ENCODE assay signal across 8 mouse cellular contexts in genomic region chr13:48625433-48626184, GRCm38 (mm10). TPM values are rescaled to one million over a fixed set of nuclear protein-coding genes. Genes with fewer than 3 reads are reported as not detected.
DNase-seq lines count a peak whose midpoint lies in the region; ATAC-seq and TF ChIP-seq lines count a peak whose summit lies in the region.

TSS of gene Ptpdc1 (minus strand) at chr13:48625664.

- H3K27me3 ChIP-seq in ES-Bruce4 (ENCODE audit: control insufficient read depth, insufficient read depth, low read length, poor library complexity, severe bottlenecking): peaks cover 9% of the 10 kb centered on the region
- peaks cover 9% of the 10 kb centered on the region for H3K27me3 ChIP-seq in forebrain, embryonic 12.5 days
- no peaks in the 10 kb centered on the region for H3K27me3 ChIP-seq in heart, embryonic 16.5 days (ENCODE audit: control insufficient read depth, insufficient read depth, low read length)
- peaks cover 30% of the 10 kb centered on the region for H3K27me3 ChIP-seq in liver, embryonic 13.5 days
- H3K27me3 ChIP-seq in stomach, embryonic 14.5 days (ENCODE audit: control insufficient read depth, insufficient read depth, low read length): no peaks in the 10 kb centered on the region

- no peaks in the 10 kb centered on the region for H3K4me1 ChIP-seq in ES-Bruce4 (ENCODE audit: control insufficient read depth, insufficient read depth, low read length)
- peaks cover 10% of the 10 kb centered on the region for H3K4me1 ChIP-seq in forebrain, embryonic 12.5 days
- H3K4me1 ChIP-seq in heart, embryonic 16.5 days (ENCODE audit: control insufficient read depth, insufficient read depth, low read length): peaks cover 7% of the 10 kb centered on the region; the same call in 1 of the 2 replicates
- peaks cover 11% of the 10 kb centered on the region for H3K4me1 ChIP-seq in liver, embryonic 13.5 days (replicated peaks)
- H3K4me1 ChIP-seq in stomach, embryonic 14.5 days (ENCODE audit: control insufficient read depth, insufficient read depth, low read length): 0 out of 2 replicates have a peak, but pooled peaks cover 5% of the 10 kb centered on the region

- peak within 1 kb of the TSS; percentile 76 for H3K9ac ChIP-seq in ES-Bruce4 (ENCODE audit: low read depth, poor library complexity, severe bottlenecking)
- H3K9ac ChIP-seq in forebrain, embryonic 12.5 days: peak within 1 kb of the TSS; percentile 84
- H3K9ac ChIP-seq in heart, embryonic 16.5 days (ENCODE audit: low read length): peak within 1 kb of the TSS; percentile 93
- peak within 1 kb of the TSS; percentile 66 for H3K9ac ChIP-seq in liver, embryonic 13.5 days
- peak within 1 kb of the TSS; percentile 72 for H3K9ac ChIP-seq in stomach, embryonic 14.5 days (replicated peaks; ENCODE audit: low read depth, low read length)

- no peak for TF ChIP-seq POLR2A in ES-Bruce4 (IDR thresholded peaks at IDR 0.05; ENCODE audit: insufficient read depth, low read length)

- no peak for TF ChIP-seq CTCF in ES-Bruce4 (IDR thresholded peaks at IDR 0.05; ENCODE audit: low read depth, low read length)

- peaks cover 5% of the 10 kb centered on the region; the same call in 1 of the 2 replicates for H3K9me3 ChIP-seq in ES-Bruce4 (replicated peaks; ENCODE audit: control insufficient read depth, insufficient read depth, low read length, poor library complexity, severe bottlenecking)
- no peaks in the 10 kb centered on the region for H3K9me3 ChIP-seq in forebrain, embryonic 12.5 days
- no peaks in the 10 kb centered on the region for H3K9me3 ChIP-seq in heart, embryonic 16.5 days (replicated peaks; ENCODE audit: control insufficient read depth, low read length)
- H3K9me3 ChIP-seq in liver, embryonic 13.5 days (replicated peaks): no peaks in the 10 kb centered on the region
- no peaks in the 10 kb centered on the region for H3K9me3 ChIP-seq in stomach, embryonic 14.5 days (ENCODE audit: control insufficient read depth, low read depth, low read length)

- H3K36me3 ChIP-seq in ES-Bruce4 (ENCODE audit: control insufficient read depth, insufficient read depth, low read length, poor library complexity, severe bottlenecking): no peaks in the 10 kb centered on the region
- H3K36me3 ChIP-seq in forebrain, embryonic 12.5 days (replicated peaks): no peaks in the 10 kb centered on the region
- H3K36me3 ChIP-seq in heart, embryonic 16.5 days (ENCODE audit: control insufficient read depth, insufficient read depth): no peaks in the 10 kb centered on the region
- H3K36me3 ChIP-seq in liver, embryonic 13.5 days: no peaks in the 10 kb centered on the region
- no peaks in the 10 kb centered on the region for H3K36me3 ChIP-seq in stomach, embryonic 14.5 days (ENCODE audit: control insufficient read depth, insufficient read depth, low read length)

- ATAC-seq in cerebellum, adult (ENCODE audit: insufficient number of reproducible peaks, low FRiP score, low TSS enrichment): peak; percentile 100
- ATAC-seq in forebrain, embryonic 12.5 days (ENCODE audit: low FRiP score): peak; percentile 100
- peak; percentile 100 for ATAC-seq in heart, embryonic 16.5 days (replicated peaks; ENCODE audit: extremely low read depth, insufficient read depth, low FRiP score)
- ATAC-seq in liver, embryonic 13.5 days (ENCODE audit: low read depth): peak; percentile 98
- peak; percentile 100 for ATAC-seq in stomach, embryonic 14.5 days (ENCODE audit: insufficient number of reproducible peaks, insufficient read depth, low FRiP score, low read depth)

- no peak for TF ChIP-seq EP300 in ES-Bruce4 (IDR thresholded peaks at IDR 0.05; ENCODE audit: insufficient read depth, low read depth, low read length)

- WGBS in forebrain, embryonic 12.5 days: 3% methylated on average over 60 of the region's 76 CpGs
- WGBS in heart, embryonic 16.5 days: 2% methylated on average over 76 of the region's 76 CpGs
- 4% methylated on average over 75 of the region's 76 CpGs for WGBS in liver, embryonic 13.5 days (ENCODE audit: insufficient replicate concordance)
- under 1% methylated on average over 70 of the region's 76 CpGs for WGBS in stomach, embryonic 14.5 days

- peak within 1 kb of the TSS; percentile 80 for H3K4me2 ChIP-seq in forebrain, embryonic 12.5 days
- peak within 1 kb of the TSS; percentile 98 for H3K4me2 ChIP-seq in heart, embryonic 16.5 days (ENCODE audit: low read depth, low read length)
- H3K4me2 ChIP-seq in liver, embryonic 13.5 days: peak within 1 kb of the TSS; percentile 76
- H3K4me2 ChIP-seq in stomach, embryonic 14.5 days (replicated peaks; ENCODE audit: low read depth, low read length): peak within 1 kb of the TSS; percentile 68

- H3K27ac ChIP-seq in ES-Bruce4 (ENCODE audit: insufficient read depth, low read length): no peak within 1 kb of the TSS
- H3K27ac ChIP-seq in forebrain, embryonic 12.5 days: peak within 1 kb of the TSS; percentile 86
- H3K27ac ChIP-seq in heart, embryonic 16.5 days (ENCODE audit: low read length): peak within 1 kb of the TSS; percentile 80
- no peak within 1 kb of the TSS for H3K27ac ChIP-seq in liver, embryonic 13.5 days
- H3K27ac ChIP-seq in stomach, embryonic 14.5 days (ENCODE audit: low read length): peak within 1 kb of the TSS; percentile 71

- H3K4me3 ChIP-seq in ES-Bruce4 (ENCODE audit: low read depth, low read length): peak within 1 kb of the TSS; percentile 69
- peak within 1 kb of the TSS; percentile 74 for H3K4me3 ChIP-seq in forebrain, embryonic 12.5 days (replicated peaks)
- peak within 1 kb of the TSS; percentile 83 for H3K4me3 ChIP-seq in heart, embryonic 16.5 days (ENCODE audit: low read length)
- H3K4me3 ChIP-seq in liver, embryonic 13.5 days (replicated peaks): peak within 1 kb of the TSS; percentile 63
- peak within 1 kb of the TSS; percentile 67 for H3K4me3 ChIP-seq in stomach, embryonic 14.5 days (ENCODE audit: low read depth, low read length)

- DNase-seq in kidney, postnatal 25 days: peak; percentile 98 to 99
- DNase-seq in liver, embryonic 13.5 days: peak; percentile 77
- peak; percentile 96 to 97 for DNase-seq in natural killer cell, adult 2 months (ENCODE audit: low spot score in 2 of 2)

RNA-seq across cellular contexts. Expression of gene Ptpdc1, which starts in this region (rescaled TPM):
- 6.2 and 7.0 TPM in 2 replicates for polyA plus RNA-seq in ES-Bruce4 (2011; ENCODE audit: insufficient read depth, insufficient read length, low read depth, missing spikeins)
- 16.1 and 19.3 TPM in 2 replicates for polyA plus RNA-seq in forebrain, embryonic 12.5 days (2016; fragmentation: Nextera tagmentation; extraction: Ambion mirVana)
- 4.8 and 5.2 TPM in 2 replicates for polyA plus RNA-seq in heart, embryonic 16.5 days (2015; fragmentation: Nextera tagmentation; extraction: Ambion mirVana)
- polyA plus RNA-seq in liver, embryonic 13.5 days (2015; fragmentation: Nextera tagmentation; extraction: Ambion mirVana): 0.53 TPM in 2 replicates
- polyA plus RNA-seq in stomach, embryonic 14.5 days (2014; fragmentation: Nextera tagmentation; extraction: Ambion mirVana): 14.1 and 15.1 TPM in 2 replicates

Comparison
In these comparisons a context has a peak if more than half of its experiments do, and no peak if none do; other contexts are left out.
1. Peak in DNase-seq, ATAC-seq, H3K4me3 ChIP-seq, H3K9ac ChIP-seq and H3K4me2 ChIP-seq in liver, embryonic 13.5 days; RNA of the gene not detected or under 1 TPM.
2. H3K27ac ChIP-seq: peak in forebrain, embryonic 12.5 days (single experiment), heart, embryonic 16.5 days (single experiment) and stomach, embryonic 14.5 days (single experiment); none in ES-Bruce4 (single experiment) and liver, embryonic 13.5 days (single experiment).
3. Peak in every context shown above with its lines, with median percentiles within 50 percentile points of each other: H3K4me3 ChIP-seq, H3K9ac ChIP-seq, ATAC-seq, H3K4me2 ChIP-seq and DNase-seq.